Mouse (Mus musculus) neural tube, embryonic 11.5 days (tissue): ENCODE measurements around the gene Zfp770. TPM values are rescaled to one million over a fixed set of nuclear protein-coding genes. Genes with fewer than 3 reads are reported as not detected.

Experiments used
- ATAC-seq: fragments of 200-750 bp; cut with Nextera tagmentation; 2 replicates; pipeline ENCODE4 v1.8.0; 2017; ENCODE audit warnings: moderate number of reproducible peaks, mild to moderate bottlenecking, moderate TSS enrichment, moderate library complexity; ENCODE audit not compliant: insufficient read depth, low FRiP score, low TSS enrichment
- DNase-seq: peaks from one replicate; pipeline ENCODE4 v3.0.0-alpha.2; 2015; ENCODE audit warnings: low spot score
- H3K27ac ChIP-seq: fragments of 300-500 bp; sonication (generic); 2 replicates; pipeline ENCODE4 v1.5.1; 2014; ENCODE audit warnings: low read depth, mild to moderate bottlenecking, low read length
- H3K27me3 ChIP-seq: fragments of 300-500 bp; sonication (generic); 2 replicates; pipeline ENCODE4 v1.6.1; 2014; ENCODE audit warnings: mild to moderate bottlenecking, low read length, mixed read lengths; ENCODE audit not compliant: control insufficient read depth, insufficient read depth
- H3K36me3 ChIP-seq: fragments of 300-500 bp; sonication (generic); 2 replicates; pipeline ENCODE4 v1.6.1; 2014; ENCODE audit warnings: mild to moderate bottlenecking, low read length, moderate library complexity, mixed read lengths; ENCODE audit not compliant: control insufficient read depth, insufficient read depth
- H3K4me1 ChIP-seq: fragments of 300-500 bp; sonication (generic); 2 replicates; pipeline ENCODE4 v1.6.1; 2014; ENCODE audit warnings: low read length, mixed read lengths; ENCODE audit not compliant: control insufficient read depth, insufficient read depth
- H3K4me2 ChIP-seq: fragments of 300-500 bp; sonication (generic); 2 replicates; pipeline ENCODE4 v1.6.1; 2014; ENCODE audit warnings: low read depth, mild to moderate bottlenecking, moderate library complexity
- H3K4me3 ChIP-seq: fragments of 300-500 bp; sonication (generic); 2 replicates; pipeline ENCODE4 v1.5.1; 2014; ENCODE audit warnings: low read depth, low read length
- H3K9ac ChIP-seq: fragments of 300-500 bp; sonication (generic); 2 replicates; pipeline ENCODE4 v1.6.1; 2014; ENCODE audit warnings: mild to moderate bottlenecking, low read length
- H3K9me3 ChIP-seq: fragments of 300-500 bp; sonication (generic); 2 replicates; pipeline ENCODE4 v1.6.1; 2016; ENCODE audit warnings: low read length; ENCODE audit not compliant: control insufficient read depth
- WGBS: fragments of 180-500 bp; shearing (Covaris S2); extraction: QIAGEN DNeasy Blood & Tissue Kit; methylation state at CpG from one replicate; pipeline ENCODE4 v1.1.7; 2014; 5-methylcytosine and 5-hydroxymethylcytosine counted together
- polyA plus RNA-seq: library from polyadenylated mRNA; unstranded; fragments of >200 nt; fragmentation: Nextera tagmentation; extraction: Ambion mirVana; gene quantifications from 2 replicates; pipeline ENCODE4 v1.2.1, GENCODE M21; 2014

The Zfp770 gene
- polyA plus RNA-seq, result 4.9 and 5.4 TPM in 2 replicates

DNA sequence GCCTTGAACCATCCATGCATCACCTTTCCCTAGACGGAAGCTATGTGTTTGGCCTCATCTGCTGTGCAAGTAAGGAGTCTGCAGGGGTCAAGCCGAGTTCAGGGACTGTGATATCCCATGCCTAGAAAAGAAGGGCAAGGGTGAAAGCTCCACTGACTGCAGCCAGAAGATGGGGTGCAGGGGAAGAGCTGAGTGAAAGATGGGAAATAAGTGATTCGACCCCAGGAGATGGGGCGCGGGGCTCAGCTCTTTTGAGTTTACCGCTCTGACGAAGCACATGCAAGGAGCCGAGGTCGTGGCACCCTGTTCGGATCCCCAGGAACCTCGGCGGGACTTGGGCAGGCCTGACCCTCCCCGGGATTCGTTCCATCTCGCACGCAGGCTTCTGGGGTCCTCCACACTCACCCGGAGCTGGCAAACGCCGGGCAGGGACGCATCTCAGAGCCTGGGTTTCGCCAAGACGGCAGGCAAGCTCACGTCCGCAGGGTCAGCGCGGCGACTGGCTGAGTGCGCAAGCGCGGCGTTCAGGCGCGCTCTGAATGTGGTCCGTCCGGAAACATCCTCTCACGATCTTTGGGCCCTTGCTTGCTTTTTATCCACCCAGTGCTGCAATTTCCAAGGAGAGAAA lies at the start of gene Zfp770:
TSS of gene Zfp770 (minus strand) at position 538 of the 628 bp plus-strand sequence.
- peaks cover 6% of the 10 kb centered on the region; the same call in 1 of the 2 replicates for H3K4me1 ChIP-seq
- DNase-seq, result peak; percentile 89
- peak; percentile 89 for ATAC-seq
- no peaks in the 10 kb centered on the region for H3K36me3 ChIP-seq
- no peaks in the 10 kb centered on the region for H3K27me3 ChIP-seq
- H3K27ac ChIP-seq, result 0 out of 2 replicates have a peak within 1 kb of the TSS, but pooled peaks have one; percentile 44
- peak within 1 kb of the TSS; percentile 75 for H3K4me2 ChIP-seq
- peak within 1 kb of the TSS; percentile 80 for H3K4me3 ChIP-seq
- WGBS, result 0% methylated on average over 36 of the region's 36 CpGs
- H3K9ac ChIP-seq, result peak within 1 kb of the TSS; percentile 94
- no peaks in the 10 kb centered on the region for H3K9me3 ChIP-seq

DNA sequence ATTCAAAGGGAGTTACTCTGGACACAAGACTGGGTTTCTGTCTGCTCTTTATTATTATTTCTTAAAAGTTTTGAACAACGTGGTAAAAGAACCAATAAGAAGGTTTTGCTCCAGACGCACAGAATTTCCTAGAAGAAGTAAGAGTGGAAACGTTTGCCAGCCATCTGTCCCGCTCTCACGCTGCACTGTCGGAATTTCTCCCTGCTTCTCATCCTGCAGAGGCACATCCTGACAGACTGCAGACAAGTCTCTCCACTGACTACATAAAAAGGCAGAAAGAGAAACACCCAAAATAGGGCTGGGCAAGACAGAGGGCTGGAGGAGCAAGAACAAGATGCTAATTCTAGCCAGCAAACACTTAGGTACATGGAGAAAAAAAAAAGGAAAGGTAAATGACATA lies 48.2 kb upstream of the Zfp770 start:
- H3K36me3 ChIP-seq, result no peaks in the 10 kb centered on the region
- H3K27ac ChIP-seq, result no peak overlapping the region
- H3K9me3 ChIP-seq, result no peaks in the 10 kb centered on the region
- DNase-seq (no peak), ATAC-seq (no peak)
- no peak overlapping the region for H3K4me3 ChIP-seq
- no peaks in the 10 kb centered on the region for H3K27me3 ChIP-seq
- no peak overlapping the region for H3K4me2 ChIP-seq
- no peaks in the 10 kb centered on the region for H3K4me1 ChIP-seq
- 85% methylated on average over 6 of the region's 6 CpGs for WGBS
- H3K9ac ChIP-seq, result no peak overlapping the region

DNA sequence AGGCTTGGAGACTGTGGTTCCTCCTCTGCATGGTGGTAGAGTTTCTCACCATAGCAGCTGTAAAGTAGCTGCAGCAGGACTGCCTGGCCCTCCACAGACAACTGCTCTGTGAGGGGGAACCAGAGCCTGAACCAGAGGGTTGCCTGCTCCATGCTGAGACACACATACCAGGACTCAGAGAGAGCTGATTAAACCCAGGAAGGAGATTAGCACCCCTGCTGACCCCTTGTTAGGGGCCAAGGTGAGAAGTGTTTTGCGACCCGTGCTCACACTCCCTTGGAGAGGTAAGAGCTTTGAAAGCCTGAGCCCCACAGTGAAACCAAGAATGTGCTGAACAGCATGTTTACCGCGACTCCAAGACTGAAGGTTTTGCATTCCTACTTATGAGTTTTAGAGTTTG lies 36.4 kb upstream of the Zfp770 start:
- Histone ChIP-seq H3K36me3 (no peaks in the 10 kb centered on the region), H3K4me3 (no peak overlapping the region), H3K4me1 (no peaks in the 10 kb centered on the region), H3K4me2 (no peak overlapping the region), H3K9me3 (no peaks in the 10 kb centered on the region), H3K27me3 (no peaks in the 10 kb centered on the region), H3K27ac (no peak overlapping the region), H3K9ac (no peak overlapping the region)
- ATAC-seq (no peak), DNase-seq (no peak)
- WGBS, result 12% methylated on average over 4 of the region's 4 CpGs

DNA sequence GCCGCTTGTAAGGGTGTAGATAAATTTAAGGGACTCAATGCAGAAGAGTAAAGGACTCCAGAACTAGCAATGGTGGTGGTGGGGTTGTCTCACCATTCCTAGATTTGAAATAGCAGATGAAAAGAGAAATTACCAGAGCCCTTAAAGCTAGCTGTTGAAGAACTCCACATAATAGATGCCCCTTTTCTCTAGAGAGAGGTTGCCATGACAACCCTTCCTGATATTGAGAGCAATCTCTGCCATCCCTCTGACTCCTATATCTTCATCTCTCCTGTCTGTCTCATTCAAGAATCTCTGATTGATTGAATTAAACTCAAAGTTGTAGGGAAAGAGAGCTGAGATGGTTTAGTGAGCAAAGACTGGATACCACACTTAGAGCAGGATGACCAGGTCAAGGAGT lies 35.3 kb upstream of the Zfp770 start:
- DNase-seq, result no peak
- no peak overlapping the region for H3K4me3 ChIP-seq
- no peak for ATAC-seq
- no peaks in the 10 kb centered on the region for H3K27me3 ChIP-seq
- H3K4me2 ChIP-seq, result no peak overlapping the region
- no peaks in the 10 kb centered on the region for H3K4me1 ChIP-seq
- no peak overlapping the region for H3K9ac ChIP-seq
- no peak overlapping the region for H3K27ac ChIP-seq
- WGBS, result 84% methylated on average over 1 of the region's 1 CpGs
- no peaks in the 10 kb centered on the region for H3K36me3 ChIP-seq
- no peaks in the 10 kb centered on the region for H3K9me3 ChIP-seq

DNA sequence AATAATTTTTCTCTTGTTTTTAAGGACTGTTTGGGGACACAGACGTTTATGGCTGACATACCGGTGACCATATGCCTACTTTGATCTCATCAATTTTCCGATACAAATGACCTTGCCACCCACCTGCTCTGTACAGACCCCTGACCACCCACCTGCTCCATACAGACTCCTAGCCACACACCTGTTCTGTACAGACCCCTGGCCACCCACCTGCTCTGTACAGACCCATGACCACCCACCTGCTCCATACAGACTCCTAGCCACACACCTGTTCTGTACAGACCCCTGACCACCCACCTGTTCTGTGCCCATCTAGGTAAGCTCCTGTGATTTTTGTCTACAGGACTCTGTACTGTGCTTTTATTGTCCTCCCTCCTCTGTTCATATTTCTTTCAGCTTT lies 34.3 kb upstream of the Zfp770 start:
- Histone ChIP-seq H3K9ac (no peak overlapping the region), H3K4me1 (no peaks in the 10 kb centered on the region), H3K27ac (no peak overlapping the region), H3K9me3 (no peaks in the 10 kb centered on the region), H3K27me3 (no peaks in the 10 kb centered on the region), H3K4me3 (no peak overlapping the region), H3K4me2 (no peak overlapping the region), H3K36me3 (no peaks in the 10 kb centered on the region)
- ATAC-seq, result no peak
- WGBS, result 87% methylated on average over 3 of the region's 3 CpGs
- DNase-seq, result no peak

DNA sequence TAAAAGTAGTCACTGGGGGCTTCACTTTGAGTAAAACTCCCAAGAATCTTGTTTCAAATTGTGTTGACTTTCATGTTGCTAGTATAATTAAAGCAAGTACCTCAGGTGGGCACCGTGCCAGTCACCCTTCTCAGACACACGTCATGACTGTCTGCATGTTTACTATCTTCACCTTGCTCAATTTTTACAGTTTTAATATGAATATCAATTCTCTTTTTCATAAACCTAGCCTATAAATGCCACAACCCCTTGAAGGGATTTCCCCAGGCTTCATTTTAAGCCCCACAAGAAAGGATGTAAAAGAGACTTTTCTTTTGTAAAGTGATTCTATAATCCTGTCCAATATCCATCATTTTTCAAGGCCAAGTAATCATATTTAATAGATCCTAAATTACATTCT lies 30.0 kb upstream of the Zfp770 start:
- H3K27me3 ChIP-seq, result no peaks in the 10 kb centered on the region
- no peaks in the 10 kb centered on the region for H3K36me3 ChIP-seq
- DNase-seq, result no peak
- H3K4me1 ChIP-seq, result no peaks in the 10 kb centered on the region
- H3K4me2 ChIP-seq, result no peak overlapping the region
- no peak overlapping the region for H3K4me3 ChIP-seq
- H3K9ac ChIP-seq, result no peak overlapping the region
- 92% methylated on average over 2 of the region's 2 CpGs for WGBS
- H3K9me3 ChIP-seq, result no peaks in the 10 kb centered on the region
- no peak for ATAC-seq
- no peak overlapping the region for H3K27ac ChIP-seq

DNA sequence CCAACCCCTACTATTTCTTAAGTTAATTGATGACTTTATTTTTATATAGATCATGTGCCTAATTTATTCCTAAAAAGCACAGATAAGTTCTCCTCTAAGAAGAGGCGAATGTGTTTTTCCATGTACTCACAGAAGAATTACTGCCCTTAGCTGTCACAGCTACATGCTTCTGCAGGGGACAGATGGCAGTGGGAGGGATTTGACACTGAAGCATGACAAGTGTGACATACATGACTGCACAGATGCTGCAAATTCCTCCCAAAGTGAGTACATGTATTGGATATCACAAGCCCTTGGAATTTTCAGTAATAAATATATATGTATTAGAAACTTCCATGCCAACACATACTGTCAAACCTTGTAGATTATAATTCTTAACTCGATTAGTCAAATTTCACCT lies 27.4 kb upstream of the Zfp770 start:
- Histone ChIP-seq H3K9me3 (no peaks in the 10 kb centered on the region), H3K4me2 (no peak overlapping the region), H3K27me3 (no peaks in the 10 kb centered on the region), H3K4me1 (no peaks in the 10 kb centered on the region), H3K4me3 (no peak overlapping the region), H3K36me3 (no peaks in the 10 kb centered on the region), H3K9ac (no peak overlapping the region), H3K27ac (no peak overlapping the region)
- no peak for DNase-seq
- WGBS, result 82% methylated on average over 2 of the region's 2 CpGs
- no peak for ATAC-seq

DNA sequence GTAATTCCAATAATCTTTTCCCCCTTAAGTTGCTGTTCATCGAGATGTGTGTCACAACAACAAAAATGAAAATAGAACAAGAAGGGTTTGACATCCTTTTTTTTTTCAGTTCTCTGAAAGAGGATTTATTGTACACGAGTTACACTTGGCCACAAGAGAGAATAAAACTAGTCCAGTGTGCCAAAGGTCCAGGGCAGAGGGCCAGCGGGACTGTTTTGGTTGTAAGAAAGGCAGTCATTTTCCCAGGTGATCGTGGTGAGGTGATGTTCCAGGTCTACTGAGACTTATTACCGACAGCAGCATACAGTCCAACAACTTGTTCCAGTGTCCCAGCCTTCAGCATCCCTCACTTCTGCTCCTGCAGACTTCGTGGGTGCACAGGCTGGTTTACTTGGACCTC lies 3.8 kb upstream of the Zfp770 start:
- Histone ChIP-seq H3K9ac (no peak overlapping the region), H3K27me3 (no peaks in the 10 kb centered on the region), H3K9me3 (no peaks in the 10 kb centered on the region), H3K27ac (no peak overlapping the region), H3K36me3 (no peaks in the 10 kb centered on the region), H3K4me1 (0 out of 2 replicates have a peak, but pooled peaks cover 3% of the 10 kb centered on the region), H3K4me2 (no peak overlapping the region), H3K4me3 (no peak overlapping the region)
- 77% methylated on average over 6 of the region's 6 CpGs for WGBS
- DNase-seq (no peak), ATAC-seq (no peak)

DNA sequence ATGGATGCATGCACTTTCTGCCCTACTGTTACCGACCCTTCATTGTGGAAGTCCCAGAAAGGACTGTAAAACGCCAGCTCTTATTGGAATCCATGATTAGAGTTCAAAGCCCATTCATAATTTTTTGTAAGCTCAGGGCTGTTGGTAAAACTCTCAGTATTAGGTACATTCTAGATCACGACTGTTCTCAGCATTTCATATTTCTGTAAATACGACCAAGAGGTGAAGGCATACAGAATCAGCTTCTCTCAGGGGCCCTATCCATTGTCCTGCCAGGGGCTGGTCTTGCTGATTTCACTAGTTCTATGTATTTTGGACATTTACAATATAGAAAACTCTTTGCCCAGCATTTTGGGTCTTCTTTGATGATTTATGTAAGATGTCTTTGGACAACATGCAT lies 305 bp upstream of the Zfp770 start:
- Histone ChIP-seq H3K9ac (peak overlapping the region; percentile 94), H3K4me3 (peak overlapping the region; percentile 80), H3K4me1 (peaks cover 6% of the 10 kb centered on the region; the same call in 1 of the 2 replicates), H3K27ac (no peak overlapping the region), H3K9me3 (no peaks in the 10 kb centered on the region), H3K36me3 (no peaks in the 10 kb centered on the region), H3K27me3 (no peaks in the 10 kb centered on the region), H3K4me2 (peak overlapping the region; percentile 75)
- DNase-seq, result no peak
- WGBS, result 39% methylated on average over 4 of the region's 4 CpGs
- peak; percentile 28; the same call in 1 of the 2 replicates for ATAC-seq
